Mouse (Mus musculus) yolk sac, embryonic 10.5 days (tissue): Measurements from ENCODE around the gene Otulinl.

Experiments
- DNase-seq: peaks from one replicate; pipeline ENCODE4 v3.0.0-alpha.2; 2017; ENCODE audit warnings: low spot score

The Otulinl gene

DNA sequence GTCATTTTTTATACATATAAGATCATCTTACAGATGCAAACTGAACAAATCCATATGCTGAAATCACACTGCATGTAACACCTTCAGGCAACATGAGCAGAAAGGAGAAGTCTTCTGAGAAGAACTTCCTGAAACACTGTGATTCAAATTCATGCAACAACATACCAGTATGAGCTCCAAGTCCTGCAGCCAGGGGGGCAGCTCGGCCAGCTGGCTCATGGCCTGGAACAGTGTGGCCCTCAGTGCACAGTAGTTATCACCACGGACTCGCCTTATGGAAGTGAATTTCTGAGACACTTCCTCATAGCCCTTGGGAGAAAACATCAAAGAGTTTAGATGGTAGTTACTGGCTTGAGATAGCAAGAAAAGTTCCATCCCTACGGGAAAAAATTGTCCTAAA lies 65.2 kb downstream of the Otulinl start:
- no peak for DNase-seq

DNA sequence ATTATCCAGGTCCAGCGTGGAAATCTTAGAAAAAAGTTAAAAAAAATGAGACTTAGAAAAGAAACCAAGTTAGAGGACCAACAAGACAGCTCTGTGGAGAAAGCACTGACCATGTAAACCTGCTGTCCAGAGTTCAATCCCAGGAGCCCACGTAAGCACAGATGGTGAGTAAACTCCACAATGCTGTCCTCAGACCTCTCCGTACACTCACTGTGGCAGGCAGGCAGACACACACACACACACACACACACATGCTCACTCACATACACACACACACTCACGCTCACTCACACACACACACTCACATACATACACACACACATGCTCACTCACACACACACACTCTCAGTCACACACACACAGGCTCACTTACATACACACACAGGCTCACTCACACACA lies 68.1 kb downstream of the Otulinl start:
- DNase-seq: no peak

DNA sequence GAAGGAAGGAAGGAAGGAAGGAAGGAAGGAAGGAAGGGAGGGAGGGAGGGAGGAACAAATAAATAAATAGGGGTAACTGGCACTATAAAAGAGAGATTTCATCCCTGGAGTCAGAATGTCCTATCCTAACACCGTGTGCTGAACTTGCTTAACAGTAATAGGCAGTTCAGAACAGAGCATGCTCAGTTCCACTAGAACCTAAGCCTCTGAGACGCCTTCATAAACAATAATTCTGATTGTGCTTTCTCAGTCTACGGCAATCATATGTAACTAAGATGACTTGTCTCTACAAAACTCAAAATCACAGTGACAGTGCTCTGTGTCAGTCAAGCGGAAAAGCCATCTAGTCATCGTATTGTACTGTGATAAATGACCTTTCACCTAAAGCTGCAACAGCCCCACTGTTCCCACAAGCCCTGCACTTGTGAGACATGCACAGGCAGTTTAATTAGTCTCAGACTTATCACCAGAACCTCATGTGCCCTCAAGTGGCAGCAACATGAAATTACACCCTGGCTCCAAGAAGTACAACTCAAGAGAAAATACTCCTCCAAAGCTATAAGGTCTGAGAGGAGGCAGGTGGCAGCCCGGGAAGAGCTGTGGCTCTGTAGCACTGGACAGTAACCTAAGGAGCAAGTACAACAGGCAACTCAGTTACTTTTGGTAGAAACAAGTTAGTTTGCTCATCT lies 68.7 kb downstream of the Otulinl start:
- peak; percentile 67 for DNase-seq

DNA sequence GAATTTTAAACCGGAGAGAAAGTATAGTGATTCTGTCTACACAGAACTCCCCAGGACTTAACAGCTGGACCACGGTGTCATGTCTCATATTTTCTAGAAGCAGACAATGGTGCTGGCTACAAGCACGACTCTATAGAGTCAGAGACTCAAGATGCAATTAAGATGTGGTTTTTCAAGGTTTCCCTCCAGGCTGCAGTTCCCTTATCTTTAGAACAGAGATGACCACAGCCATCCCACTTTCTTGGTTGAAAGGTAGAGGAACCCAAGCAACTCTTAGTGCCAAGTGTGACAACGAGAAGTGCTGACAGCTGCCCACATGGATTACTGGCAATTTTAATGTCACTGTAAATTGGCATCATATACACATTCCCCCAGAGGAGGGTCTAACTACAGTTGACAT lies 71.8 kb downstream of the Otulinl start:
- no peak for DNase-seq

DNA sequence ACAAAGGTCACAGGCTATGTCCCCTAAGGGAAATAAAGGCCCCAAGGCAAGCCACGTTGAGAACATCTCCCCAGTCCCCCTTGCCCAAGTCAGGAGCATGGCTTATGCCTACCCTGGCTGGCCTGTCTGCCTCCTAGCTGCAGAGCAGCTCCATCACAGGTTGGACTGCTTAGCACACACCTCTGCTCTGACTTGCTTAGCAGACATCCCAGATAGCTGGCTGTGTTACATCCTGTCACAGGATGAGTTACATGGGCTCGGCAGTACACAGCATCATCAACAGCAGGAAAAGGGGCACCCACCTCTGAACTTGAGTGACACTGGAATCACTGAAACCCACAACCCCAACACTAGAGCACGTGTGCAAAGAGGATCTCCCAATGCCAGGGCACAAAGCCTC lies 76.1 kb downstream of the Otulinl start:
- DNase-seq: no peak
